ENCODE assay signal across 31 mouse cellular contexts in genomic region chr12:49398636-49399035, GRCm38 (mm10). TPM values are rescaled to one million over a fixed set of nuclear protein-coding genes. Genes with fewer than 3 reads are reported as not detected.
DNase-seq lines count a peak whose midpoint lies in the region; ATAC-seq and TF ChIP-seq lines count a peak whose summit lies in the region.
"Had no signal": no experiment of that assay in that cellular context is flagged by ENCODE, and none has a peak within 500 bp of the region (broad histone marks: within the 10 kb centered on the region; RNA-seq: fewer than 3 reads in every experiment).

No protein-coding gene starts in this region.

- H3K27ac ChIP-seq in hindbrain, embryonic 14.5 days, result no peak overlapping the region
- H3K27ac ChIP-seq in hindbrain, postnatal 0 days, result no peak overlapping the region
- peak overlapping the region; percentile 89 for H3K27ac ChIP-seq in forebrain, embryonic 13.5 days
- H3K27ac ChIP-seq: heart, embryonic 10.5 days; liver, embryonic 12.5 days; midbrain, embryonic 12.5 days had no signal

- no peak overlapping the region for H3K4me2 ChIP-seq in hindbrain, embryonic 14.5 days (replicated peaks)
- H3K4me2 ChIP-seq in hindbrain, postnatal 0 days (ENCODE audit: low read depth, low read length), result no peak overlapping the region
- H3K4me2 ChIP-seq in forebrain, embryonic 13.5 days, result peak overlapping the region; percentile 43
- H3K4me2 ChIP-seq: liver, embryonic 12.5 days; midbrain, embryonic 12.5 days had no signal

- H3K27me3 ChIP-seq in hindbrain, embryonic 14.5 days (ENCODE audit: control insufficient read depth, insufficient read depth, low read length), result peaks cover 90% of the 10 kb centered on the region
- H3K27me3 ChIP-seq in hindbrain, postnatal 0 days (ENCODE audit: insufficient read depth, low read length), result peaks cover 81% of the 10 kb centered on the region
- no peaks in the 10 kb centered on the region; the same call in 1 of the 2 replicates for H3K27me3 ChIP-seq in forebrain, embryonic 13.5 days

- no peak overlapping the region for H3K9ac ChIP-seq in hindbrain, embryonic 14.5 days
- H3K9ac ChIP-seq in hindbrain, postnatal 0 days (replicated peaks; ENCODE audit: low read length), result no peak overlapping the region
- H3K9ac ChIP-seq in forebrain, embryonic 13.5 days, result peak overlapping the region; percentile 72
- H3K9ac ChIP-seq: liver, embryonic 12.5 days; midbrain, embryonic 12.5 days had no signal

- whole genome bisulfite sequencing in hindbrain, embryonic 14.5 days, result 15% methylated on average over 3 of the region's 3 CpGs
- WGBS in hindbrain, postnatal 0 days, result 17% methylated on average over 3 of the region's 3 CpGs
- WGBS in forebrain, embryonic 13.5 days, result 4% methylated on average over 3 of the region's 3 CpGs

- TF ChIP-seq CTCF in hindbrain, postnatal 0 days (IDR thresholded peaks at IDR 0.05; ENCODE audit: low read depth), result no peak

- ATAC-seq in hindbrain, embryonic 14.5 days (ENCODE audit: low FRiP score), result no peak
- no peak for ATAC-seq in hindbrain, postnatal 0 days
- ATAC-seq in forebrain, embryonic 13.5 days, result no peak
- ATAC-seq: CD4-positive, CD25-positive, alpha-beta regulatory T cell, adult 4 months; hindbrain, embryonic 16.5 days; intestine, postnatal 0 days; liver, embryonic 12.5 days had no signal

- DNase-seq in hindbrain, embryonic 14.5 days (ENCODE audit: low spot score), result peak; percentile 24
- DNase-seq in hindbrain, postnatal 0 days (ENCODE audit: low spot score), result no peak
- peak; percentile 3 for DNase-seq in retina, embryonic 14.5 days (ENCODE audit: low spot score)
- DNase-seq in retina, postnatal 1 day, result no peak
- no peak for DNase-seq in kidney, adult 18-20 months
- no peak for DNase-seq in thymus, postnatal 10 days (ENCODE audit: low spot score in 2 of 2)
- DNase-seq: adrenal gland, postnatal 36 days; cerebellum, adult 11 months; cerebellum, adult 9-11 months; kidney, postnatal 4 days; lung, adult 18-20 months; lung, postnatal 10 days; thymus, adult 18-20 months; thymus, postnatal 4 days had no signal

- H3K36me3 ChIP-seq in hindbrain, embryonic 14.5 days (replicated peaks; ENCODE audit: control insufficient read depth, insufficient read depth), result no peaks in the 10 kb centered on the region
- H3K36me3 ChIP-seq in hindbrain, postnatal 0 days (ENCODE audit: insufficient read depth, low read length), result no peaks in the 10 kb centered on the region
- peaks cover 7% of the 10 kb centered on the region for H3K36me3 ChIP-seq in forebrain, embryonic 13.5 days (ENCODE audit: poor library complexity, severe bottlenecking)
- H3K36me3 ChIP-seq: heart, embryonic 10.5 days; liver, embryonic 12.5 days; midbrain, embryonic 12.5 days had no signal

- H3K4me3 ChIP-seq in hindbrain, embryonic 14.5 days (replicated peaks; ENCODE audit: low read length), result no peak overlapping the region
- H3K4me3 ChIP-seq in hindbrain, postnatal 0 days (ENCODE audit: low read length), result no peak overlapping the region
- peak overlapping the region; percentile 25 for H3K4me3 ChIP-seq in forebrain, embryonic 13.5 days
- H3K4me3 ChIP-seq: heart, embryonic 10.5 days; liver, embryonic 12.5 days; midbrain, embryonic 12.5 days had no signal

- H3K4me1 ChIP-seq in hindbrain, embryonic 14.5 days (replicated peaks; ENCODE audit: control insufficient read depth, insufficient read depth, low read length), result no peaks in the 10 kb centered on the region
- H3K4me1 ChIP-seq in hindbrain, postnatal 0 days (ENCODE audit: insufficient read depth, low read length), result peaks cover 8% of the 10 kb centered on the region; the same call in 1 of the 2 replicates
- H3K4me1 ChIP-seq in forebrain, embryonic 13.5 days, result peaks cover 34% of the 10 kb centered on the region
- H3K4me1 ChIP-seq: heart, embryonic 10.5 days; liver, embryonic 12.5 days had no signal

- no peaks in the 10 kb centered on the region for H3K9me3 ChIP-seq in hindbrain, embryonic 14.5 days (ENCODE audit: control insufficient read depth, low read length)
- H3K9me3 ChIP-seq in hindbrain, postnatal 0 days (ENCODE audit: low read length), result no peaks in the 10 kb centered on the region
- no peaks in the 10 kb centered on the region for H3K9me3 ChIP-seq in forebrain, embryonic 13.5 days (replicated peaks)
- H3K9me3 ChIP-seq: heart, embryonic 10.5 days; liver, embryonic 12.5 days; midbrain, embryonic 12.5 days had no signal

RNA-seq across cellular contexts. Expression of gene Gm43517, which starts 13.7 kb away (rescaled TPM):
- not detected in 2 replicates for polyA plus RNA-seq in hindbrain, embryonic 14.5 days (2014; fragmentation: Nextera tagmentation; extraction: Ambion mirVana)
- 0.04 TPM in 1 of 2 replicates, not detected in the other for total RNA-seq in hindbrain, postnatal 0 days (2014; rRNA removed)
- not detected in 2 replicates for polyA plus RNA-seq in hindbrain, postnatal 0 days (2015; fragmentation: Nextera tagmentation; extraction: Ambion mirVana)
- polyA plus RNA-seq in forebrain, embryonic 13.5 days (2015; fragmentation: Nextera tagmentation; extraction: Ambion mirVana), result 1.9 and 2.4 TPM in 2 replicates
- total RNA-seq: adrenal gland, postnatal 36 days; common myeloid progenitor, adult 5-6 weeks; gastrocnemius, adult 8-10 months; granulocyte monocyte progenitor cell, adult 5-6 weeks; hematopoietic stem cell, adult 5-6 weeks had no signal
- polyA plus RNA-seq: CD4-positive, CD25-positive, alpha-beta regulatory T cell, adult 4 months; embryonic facial prominence, embryonic 14.5 days; heart, embryonic 10.5 days; heart, embryonic 16.5 days; hindbrain, embryonic 16.5 days; intestine, postnatal 0 days; kidney, embryonic 16.5 days; limb, embryonic 11.5 days; liver, embryonic 12.5 days; neural tube, embryonic 11.5 days; stomach, embryonic 16.5 days had no signal

RNA-seq across cellular contexts. Expression of gene Foxg1, which starts 16.2 kb away (rescaled TPM):
- polyA plus RNA-seq in hindbrain, embryonic 14.5 days (2014; fragmentation: Nextera tagmentation; extraction: Ambion mirVana), result not detected in 2 replicates
- total RNA-seq in hindbrain, postnatal 0 days (2014; rRNA removed), result 0.16 and 2.3 TPM in 2 replicates
- not detected in 2 replicates for polyA plus RNA-seq in hindbrain, postnatal 0 days (2015; fragmentation: Nextera tagmentation; extraction: Ambion mirVana)
- 76.5 and 98.6 TPM in 2 replicates for polyA plus RNA-seq in forebrain, embryonic 13.5 days (2015; fragmentation: Nextera tagmentation; extraction: Ambion mirVana)
- total RNA-seq: adrenal gland, postnatal 36 days; common myeloid progenitor, adult 5-6 weeks; gastrocnemius, adult 8-10 months; granulocyte monocyte progenitor cell, adult 5-6 weeks; hematopoietic stem cell, adult 5-6 weeks had no signal
- polyA plus RNA-seq: CD4-positive, CD25-positive, alpha-beta regulatory T cell, adult 4 months; hindbrain, embryonic 16.5 days; intestine, postnatal 0 days; kidney, embryonic 16.5 days; limb, embryonic 11.5 days; liver, embryonic 12.5 days had no signal

Comparison
In these comparisons a context has a peak if more than half of its experiments do, and no peak if none do; other contexts are left out.
1. DNase-seq: peak in hindbrain, embryonic 14.5 days (single experiment) and retina, embryonic 14.5 days (single experiment); none in hindbrain, postnatal 0 days (single experiment), retina, postnatal 1 day (single experiment), kidney, adult 18-20 months (single experiment) and thymus, postnatal 10 days (0 of 2).
2. RNA of gene Foxg1, which starts 16.2 kb away (polyA plus RNA-seq): 76.5 to 98.6 TPM in forebrain, embryonic 13.5 days; not detected in hindbrain, postnatal 0 days and not detected in hindbrain, embryonic 14.5 days; every median in the first group is over 10 times any median in the second.